In genomic region chr9:78503223-78504079, GRCm38 (mm10) we compare ENCODE assay signal across 8 mouse cellular contexts. TPM values are rescaled to one million over a fixed set of nuclear protein-coding genes. Genes with fewer than 3 reads are reported as not detected.
DNase-seq lines count a peak whose midpoint lies in the region; ATAC-seq and TF ChIP-seq lines count a peak whose summit lies in the region.

No protein-coding gene starts in this region.

- peak; percentile 35; the same call in 1 of the 2 replicates for ATAC-seq in kidney, embryonic 15.5 days (replicated peaks; ENCODE audit: low FRiP score)
- peak; percentile 73 for ATAC-seq in hindbrain, postnatal 0 days
- no peak for ATAC-seq in stomach, embryonic 15.5 days (ENCODE audit: insufficient read depth, low FRiP score, low read depth)

- no peaks in the 10 kb centered on the region for H3K36me3 ChIP-seq in kidney, embryonic 15.5 days
- no peaks in the 10 kb centered on the region for H3K36me3 ChIP-seq in hindbrain, postnatal 0 days (ENCODE audit: insufficient read depth, low read length)
- H3K36me3 ChIP-seq in stomach, embryonic 15.5 days, result no peaks in the 10 kb centered on the region

- H3K9me3 ChIP-seq in kidney, embryonic 15.5 days (replicated peaks), result no peaks in the 10 kb centered on the region
- H3K9me3 ChIP-seq in hindbrain, postnatal 0 days (ENCODE audit: low read length), result no peaks in the 10 kb centered on the region
- no peaks in the 10 kb centered on the region for H3K9me3 ChIP-seq in stomach, embryonic 15.5 days

- peak overlapping the region; percentile 38; the same call in 1 of the 2 replicates for H3K27ac ChIP-seq in kidney, embryonic 15.5 days
- peak overlapping the region; percentile 77 for H3K27ac ChIP-seq in hindbrain, postnatal 0 days
- peak overlapping the region; percentile 40; the same call in 1 of the 2 replicates for H3K27ac ChIP-seq in stomach, embryonic 15.5 days

- no peak overlapping the region; the same call in 1 of the 2 replicates for H3K9ac ChIP-seq in kidney, embryonic 15.5 days
- peak overlapping the region; percentile 35; the same call in 1 of the 2 replicates for H3K9ac ChIP-seq in hindbrain, postnatal 0 days (replicated peaks; ENCODE audit: low read length)
- no peak overlapping the region for H3K9ac ChIP-seq in stomach, embryonic 15.5 days

- DNase-seq in kidney, postnatal 36 days, result no peak
- peak; percentile 84 for DNase-seq in embryo, embryonic 10.5 days (ENCODE audit: low spot score)
- DNase-seq in hindbrain, postnatal 0 days (ENCODE audit: low spot score), result peak; percentile 60
- no peak for DNase-seq in frontal cortex, postnatal 14 days (ENCODE audit: low spot score in 2 of 2)
- DNase-seq in adrenal gland, adult 18-20 months (ENCODE audit: low spot score in 2 of 2), result no peak
- DNase-seq in gastrocnemius, postnatal 25 days, result no peak

- H3K27me3 ChIP-seq in kidney, embryonic 15.5 days, result no peaks in the 10 kb centered on the region
- no peaks in the 10 kb centered on the region for H3K27me3 ChIP-seq in hindbrain, postnatal 0 days (ENCODE audit: insufficient read depth, low read length)
- no peaks in the 10 kb centered on the region for H3K27me3 ChIP-seq in stomach, embryonic 15.5 days (replicated peaks)

- H3K4me3 ChIP-seq in kidney, embryonic 15.5 days (replicated peaks), result no peak overlapping the region
- no peak overlapping the region for H3K4me3 ChIP-seq in hindbrain, postnatal 0 days (ENCODE audit: low read length)
- no peak overlapping the region for H3K4me3 ChIP-seq in stomach, embryonic 15.5 days (replicated peaks)

- H3K4me2 ChIP-seq in kidney, embryonic 15.5 days, result no peak overlapping the region
- peak overlapping the region; percentile 48 for H3K4me2 ChIP-seq in hindbrain, postnatal 0 days (ENCODE audit: low read depth, low read length)
- H3K4me2 ChIP-seq in stomach, embryonic 15.5 days, result 0 out of 2 replicates have a peak overlapping the region, but pooled peaks have one; percentile 3

- H3K4me1 ChIP-seq in kidney, embryonic 15.5 days, result peaks cover 22% of the 10 kb centered on the region
- H3K4me1 ChIP-seq in hindbrain, postnatal 0 days (ENCODE audit: insufficient read depth, low read length), result peaks cover 10% of the 10 kb centered on the region
- H3K4me1 ChIP-seq in stomach, embryonic 15.5 days, result no peaks in the 10 kb centered on the region

- WGBS in kidney, embryonic 15.5 days, result 18% methylated on average over 6 of the region's 6 CpGs
- WGBS in hindbrain, postnatal 0 days, result 4% methylated on average over 6 of the region's 6 CpGs
- WGBS in stomach, embryonic 15.5 days, result 21% methylated on average over 6 of the region's 6 CpGs

- no peak for TF ChIP-seq CTCF in hindbrain, postnatal 0 days (IDR thresholded peaks at IDR 0.05; ENCODE audit: low read depth)

RNA-seq across cellular contexts. Expression of gene Eef1a1, which starts 14.5 kb away (rescaled TPM):
- 4,779 and 4,974 TPM in 2 replicates for polyA plus RNA-seq in kidney, embryonic 15.5 days (2015; fragmentation: Nextera tagmentation; extraction: Ambion mirVana)
- total RNA-seq in hindbrain, postnatal 0 days (2014; rRNA removed), result 5,514 and 5,628 TPM in 2 replicates
- polyA plus RNA-seq in hindbrain, postnatal 0 days (2015; fragmentation: Nextera tagmentation; extraction: Ambion mirVana), result 2,472 and 2,549 TPM in 2 replicates
- polyA plus RNA-seq in stomach, embryonic 15.5 days (2015; fragmentation: Nextera tagmentation; extraction: Ambion mirVana), result 4,240 and 4,503 TPM in 2 replicates
- 1,000 to 10,000 TPM; 6,346 to 6,879 TPM for total RNA-seq in adrenal gland, adult 18-20 months (2021)
- 100 to 1,000 TPM; 488 to 752 TPM for total RNA-seq in gastrocnemius, postnatal 25 days (2021)

RNA-seq across cellular contexts. Expression of gene Gm17324, which starts 54.9 kb away (rescaled TPM):
- 0.55 and 1.4 TPM in 2 replicates for polyA plus RNA-seq in kidney, embryonic 15.5 days (2015; fragmentation: Nextera tagmentation; extraction: Ambion mirVana)
- 2.5 TPM in 1 of 2 replicates, not detected in the other for total RNA-seq in hindbrain, postnatal 0 days (2014; rRNA removed)
- 2.3 and 3.4 TPM in 2 replicates for polyA plus RNA-seq in hindbrain, postnatal 0 days (2015; fragmentation: Nextera tagmentation; extraction: Ambion mirVana)
- polyA plus RNA-seq in stomach, embryonic 15.5 days (2015; fragmentation: Nextera tagmentation; extraction: Ambion mirVana), result 1.2 and 1.3 TPM in 2 replicates
- total RNA-seq in adrenal gland, adult 18-20 months (2021), result not detected
- total RNA-seq in gastrocnemius, postnatal 25 days (2021), result not detected

RNA-seq across cellular contexts. Expression of gene Mto1, which starts 55.4 kb away (rescaled TPM):
- 26.7 and 27.9 TPM in 2 replicates for polyA plus RNA-seq in kidney, embryonic 15.5 days (2015; fragmentation: Nextera tagmentation; extraction: Ambion mirVana)
- total RNA-seq in hindbrain, postnatal 0 days (2014; rRNA removed), result 25.7 and 36.3 TPM in 2 replicates
- polyA plus RNA-seq in hindbrain, postnatal 0 days (2015; fragmentation: Nextera tagmentation; extraction: Ambion mirVana), result 20.9 and 22.0 TPM in 2 replicates
- 25.6 and 26.1 TPM in 2 replicates for polyA plus RNA-seq in stomach, embryonic 15.5 days (2015; fragmentation: Nextera tagmentation; extraction: Ambion mirVana)
- 10 to 100 TPM; 27.2 to 29.2 TPM for total RNA-seq in adrenal gland, adult 18-20 months (2021)
- total RNA-seq in gastrocnemius, postnatal 25 days (2021), result 10 to 100 TPM; 17.3 to 18.3 TPM

Comparison
In these comparisons a context has a peak if more than half of its experiments do, and no peak if none do; other contexts are left out.
1. DNase-seq: peak in embryo, embryonic 10.5 days (single experiment) and hindbrain, postnatal 0 days (single experiment); none in kidney, postnatal 36 days (0 of 2), frontal cortex, postnatal 14 days (0 of 2), adrenal gland, adult 18-20 months (0 of 2) and gastrocnemius, postnatal 25 days (single experiment).
2. Peak in every context shown above with its lines, with median percentiles within 50 percentile points of each other: H3K27ac ChIP-seq.